Mouse (Mus musculus) ES-Bruce4 (cell line): Measurements from ENCODE around the gene Olfr1307. TPM values are rescaled to one million over a fixed set of nuclear protein-coding genes. Genes with fewer than 3 reads are reported as not detected.

ENCODE experiments used
- H3K27ac ChIP-seq: 2 replicates; pipeline ENCODE4 v1.5.1; 2012; ENCODE audit warnings: low read length, inconsistent platforms; ENCODE audit not compliant: insufficient read depth
- H3K27me3 ChIP-seq: 2 replicates; pipeline ENCODE4 v1.6.1; 2012; ENCODE audit warnings: mild to moderate bottlenecking, low read length, inconsistent platforms; ENCODE audit not compliant: control insufficient read depth, poor library complexity, insufficient read depth, severe bottlenecking
- H3K36me3 ChIP-seq: 2 replicates; pipeline ENCODE4 v1.6.1; 2012; ENCODE audit warnings: inconsistent platforms, mild to moderate bottlenecking, low read length, moderate library complexity; ENCODE audit not compliant: control insufficient read depth, poor library complexity, insufficient read depth, severe bottlenecking
- H3K4me1 ChIP-seq: one replicate; pipeline ENCODE4 v1.8.1; 2011; ENCODE audit warnings: low read length; ENCODE audit not compliant: control insufficient read depth, insufficient read depth
- H3K4me3 ChIP-seq: 2 replicates; pipeline ENCODE4 v1.5.1; 2011; ENCODE audit warnings: low read depth, mild to moderate bottlenecking, low read length
- H3K9ac ChIP-seq: 2 replicates; pipeline ENCODE4 v1.6.1; 2012; ENCODE audit warnings: low read depth, mild to moderate bottlenecking, inconsistent platforms; ENCODE audit not compliant: poor library complexity, severe bottlenecking
- H3K9me3 ChIP-seq: replicated peaks from 2 replicates; pipeline ENCODE4 v1.6.1; 2012; ENCODE audit warnings: mild to moderate bottlenecking, low read length, inconsistent platforms; ENCODE audit not compliant: control insufficient read depth, poor library complexity, insufficient read depth, severe bottlenecking
- CTCF ChIP-seq: IDR thresholded peaks from one replicate; pipeline ENCODE4 v1.8.1; 2011; ENCODE audit warnings: low read depth, low read length
- EP300 ChIP-seq: IDR thresholded peaks from 2 replicates; pipeline ENCODE4 v1.6.1; 2011; ENCODE audit warnings: low read depth, low read length; ENCODE audit not compliant: insufficient read depth
- POLR2A ChIP-seq: IDR thresholded peaks from one replicate; pipeline ENCODE4 v1.8.1; 2011; ENCODE audit warnings: low read length; ENCODE audit not compliant: insufficient read depth
- polyA plus RNA-seq: library from polyadenylated mRNA; stranded (reverse); fragments of >200 nt; gene quantifications from 2 replicates; pipeline ENCODE4 v1.2.4, GENCODE M21; 2011; ENCODE audit warnings: low read depth; ENCODE audit not compliant: missing spikeins, insufficient read depth, insufficient read length

Olfr1307 gene
- polyA plus RNA-seq, result 0.06 TPM in 2 replicates

GRCm38 (mm10) chr2:111949340-111949739, at the start of gene Olfr1307:
Gene Olfr1307, minus strand, starts transcription at chr2:111949440.
- Histone ChIP-seq H3K4me3 (no peak within 1 kb of the TSS), H3K4me1 (no peaks in the 10 kb centered on the region)
- no peak for TF ChIP-seq POLR2A

GRCm38 (mm10) chr2:111990181-111990580, 40.9 kb upstream of the Olfr1307 start, which contains the start of gene Olfr1309:
Gene Olfr1309, minus strand, starts transcription at chr2:111990281.
- Histone ChIP-seq H3K9ac (no peak within 1 kb of the TSS), H3K27me3 (no peaks in the 10 kb centered on the region), H3K27ac (no peak within 1 kb of the TSS), H3K36me3 (no peaks in the 10 kb centered on the region), H3K4me1 (no peaks in the 10 kb centered on the region), H3K4me3 (no peak within 1 kb of the TSS), H3K9me3 (no peaks in the 10 kb centered on the region)
- no peak for TF ChIP-seq CTCF

More at GRCm38 (mm10) chr2:111949340-111949739, at the start of gene Olfr1307:
- H3K9ac ChIP-seq, result no peak within 1 kb of the TSS
- no peak within 1 kb of the TSS for H3K27ac ChIP-seq
- H3K9me3 ChIP-seq, result no peaks in the 10 kb centered on the region
- no peaks in the 10 kb centered on the region for H3K36me3 ChIP-seq
- no peaks in the 10 kb centered on the region for H3K27me3 ChIP-seq

GRCm38 (mm10) chr2:111964844-111965243, 15.6 kb upstream of the Olfr1307 start, which contains the start of gene Olfr1308:
Gene Olfr1308, minus strand, starts transcription at chr2:111964944.
- TF ChIP-seq POLR2A, result no peak
- TF ChIP-seq EP300, result no peak
- TF ChIP-seq CTCF, result no peak
- no peak within 1 kb of the TSS for H3K9ac ChIP-seq

GRCm38 (mm10) chr2:111916171-111916570, 33.1 kb downstream of the Olfr1307 start, which contains the start of gene Olfr1306:
Gene Olfr1306, minus strand, starts transcription at chr2:111916271.
- no peaks in the 10 kb centered on the region for H3K27me3 ChIP-seq
- no peaks in the 10 kb centered on the region for H3K9me3 ChIP-seq
- TF ChIP-seq EP300, result no peak
- no peak for TF ChIP-seq POLR2A
- TF ChIP-seq CTCF, result no peak
- H3K36me3 ChIP-seq, result no peaks in the 10 kb centered on the region
- no peak within 1 kb of the TSS for H3K9ac ChIP-seq
- H3K4me1 ChIP-seq, result no peaks in the 10 kb centered on the region
- H3K27ac ChIP-seq, result no peak within 1 kb of the TSS
- H3K4me3 ChIP-seq, result no peak within 1 kb of the TSS

More at GRCm38 (mm10) chr2:111964844-111965243, 15.6 kb upstream of the Olfr1307 start, which contains the start of gene Olfr1308:
- Histone ChIP-seq H3K4me1 (no peaks in the 10 kb centered on the region), H3K36me3 (no peaks in the 10 kb centered on the region), H3K9me3 (no peaks in the 10 kb centered on the region), H3K27me3 (no peaks in the 10 kb centered on the region), H3K4me3 (no peak within 1 kb of the TSS), H3K27ac (no peak within 1 kb of the TSS)

Other genes with a start within 250 kb of the Olfr1307 start
- not detected in 2 replicates for gene Olfr1301, start 198.4 kb downstream of the Olfr1307 start, polyA plus RNA-seq
- gene Olfr1302, start 172.0 kb downstream of the Olfr1307 start, polyA plus RNA-seq, result not detected in 2 replicates
- gene Olfr1303, start 129.1 kb downstream of the Olfr1307 start, polyA plus RNA-seq, result not detected in 2 replicates
- gene Olfr1305, start 72.3 kb downstream of the Olfr1307 start, polyA plus RNA-seq, result not detected in 2 replicates
- gene Olfr1306, start 33.2 kb downstream of the Olfr1307 start, polyA plus RNA-seq, result not detected in 2 replicates
- not detected in 2 replicates for gene Olfr1308, start 15.5 kb upstream of the Olfr1307 start, polyA plus RNA-seq
- gene Olfr1309, start 40.8 kb upstream of the Olfr1307 start, polyA plus RNA-seq, result 0.15 TPM in 1 of 2 replicates, not detected in the other
- gene Olfr1310, start 63.3 kb upstream of the Olfr1307 start, polyA plus RNA-seq, result 0.12 and 0.18 TPM in 2 replicates
- not detected in 2 replicates for gene Olfr1311, start 75.0 kb upstream of the Olfr1307 start, polyA plus RNA-seq
- gene Olfr1312, start 100.8 kb upstream of the Olfr1307 start, polyA plus RNA-seq, result not detected in 2 replicates
- not detected in 2 replicates for gene Olfr1313, start 128.4 kb upstream of the Olfr1307 start, polyA plus RNA-seq
- not detected in 2 replicates for gene Olfr1314, start 147.3 kb upstream of the Olfr1307 start, polyA plus RNA-seq
- gene Olfr1315-ps1, start 166.0 kb upstream of the Olfr1307 start, polyA plus RNA-seq, result not detected in 2 replicates
- gene Olfr1316, start 185.5 kb upstream of the Olfr1307 start, polyA plus RNA-seq, result not detected in 2 replicates
- gene Olfr1317, start 190.9 kb upstream of the Olfr1307 start, polyA plus RNA-seq, result not detected in 2 replicates
- not detected in 2 replicates for gene Olfr1318, start 204.8 kb upstream of the Olfr1307 start, polyA plus RNA-seq